Mouse (Mus musculus) embryonic facial prominence, embryonic 12.5 days (tissue): ENCODE measurements around the gene C130026I21Rik. TPM values are rescaled to one million over a fixed set of nuclear protein-coding genes. Genes with fewer than 3 reads are reported as not detected.
"Not testable (repeated sequence)": the region's sequence is repeated elsewhere in the genome, so short reads cannot be mapped to it uniquely, and the experiment has no call there.

Experiments used
- ATAC-seq: fragments of 200-750 bp; cut with Nextera tagmentation; 2 replicates; pipeline ENCODE4 v1.8.0; 2017; ENCODE audit not compliant: insufficient number of reproducible peaks, insufficient read depth, low FRiP score, low TSS enrichment
- H3K27ac ChIP-seq: fragments of 300-500 bp; sonication (generic); 2 replicates; pipeline ENCODE4 v1.5.1; 2016; ENCODE audit warnings: mild to moderate bottlenecking
- H3K27me3 ChIP-seq: fragments of 300-500 bp; sonication (generic); 2 replicates; pipeline ENCODE4 v1.6.1; 2016; ENCODE audit warnings: mild to moderate bottlenecking, moderate library complexity
- H3K36me3 ChIP-seq: fragments of 300-500 bp; sonication (generic); 2 replicates; pipeline ENCODE4 v1.6.1; 2016; ENCODE audit warnings: mild to moderate bottlenecking
- H3K4me1 ChIP-seq: fragments of 300-500 bp; sonication (generic); 2 replicates; pipeline ENCODE4 v1.6.1; 2016
- H3K4me2 ChIP-seq: fragments of 300-500 bp; sonication (generic); replicated peaks from 2 replicates; pipeline ENCODE4 v1.6.1; 2016; ENCODE audit warnings: mild to moderate bottlenecking, moderate library complexity
- H3K4me3 ChIP-seq: fragments of 300-500 bp; sonication (generic); 2 replicates; pipeline ENCODE4 v1.5.1; 2016; ENCODE audit warnings: mild to moderate bottlenecking
- H3K9ac ChIP-seq: fragments of 300-500 bp; sonication (generic); 2 replicates; pipeline ENCODE4 v1.6.1; 2016; ENCODE audit warnings: mild to moderate bottlenecking, moderate library complexity
- H3K9me3 ChIP-seq: fragments of 300-500 bp; sonication (generic); 2 replicates; pipeline ENCODE4 v1.6.1; 2016; ENCODE audit warnings: mild to moderate bottlenecking, moderate library complexity
- WGBS: fragments of 180-500 bp; shearing (Covaris S2); methylation state at CpG from one replicate; pipeline ENCODE4 v1.1.7; 2016; 5-methylcytosine and 5-hydroxymethylcytosine counted together
- polyA plus RNA-seq: library from polyadenylated mRNA; unstranded; fragments of >200 nt; fragmentation: Nextera tagmentation; extraction: Ambion mirVana; gene quantifications from 2 replicates; pipeline ENCODE4 v1.2.1, GENCODE M21; 2016

Gene C130026I21Rik
- polyA plus RNA-seq, 1 experiment from 2014 or later: not detected

- ATAC-seq, H3K4me3 ChIP-seq, H3K27me3 ChIP-seq, H3K4me1 ChIP-seq, H3K36me3 ChIP-seq, H3K9me3 ChIP-seq, H3K4me2 ChIP-seq, H3K27ac ChIP-seq, H3K9ac ChIP-seq: not testable (repeated sequence)
- 77% methylated on average over 6 of the region's 7 CpGs for WGBS
These were observed 177.3 kb downstream of the C130026I21Rik start for GRCm38 (mm10) chr1:85093011-85093572.

GRCm38 (mm10) chr1:85092169-85092568 is 178.2 kb downstream of the C130026I21Rik start:
- not testable (repeated sequence) for H3K27me3 ChIP-seq, ATAC-seq, H3K27ac ChIP-seq, H3K4me1 ChIP-seq, H3K36me3 ChIP-seq, H3K4me2 ChIP-seq, H3K9ac ChIP-seq, H3K4me3 ChIP-seq, H3K9me3 ChIP-seq
- 39% methylated on average over 1 of the region's 3 CpGs for WGBS

- H3K4me1 ChIP-seq, H3K4me2 ChIP-seq, H3K9ac ChIP-seq, H3K27me3 ChIP-seq, H3K4me3 ChIP-seq, ATAC-seq, H3K27ac ChIP-seq, H3K9me3 ChIP-seq, H3K36me3 ChIP-seq: not testable (repeated sequence)
- 59% methylated on average over 1 of the region's 1 CpGs for WGBS
These were observed 184.2 kb downstream of the C130026I21Rik start for GRCm38 (mm10) chr1:85086211-85086610.

- H3K9me3 ChIP-seq, H3K36me3 ChIP-seq, H3K4me2 ChIP-seq, H3K4me3 ChIP-seq, H3K4me1 ChIP-seq, H3K27me3 ChIP-seq, H3K9ac ChIP-seq, ATAC-seq, H3K27ac ChIP-seq: not testable (repeated sequence)
- WGBS: 66% methylated on average over 3 of the region's 3 CpGs
These were observed 185.6 kb downstream of the C130026I21Rik start for GRCm38 (mm10) chr1:85084803-85085202.

- not testable (repeated sequence) for H3K36me3 ChIP-seq, H3K4me3 ChIP-seq, H3K4me1 ChIP-seq, H3K27me3 ChIP-seq, ATAC-seq, H3K9me3 ChIP-seq, H3K27ac ChIP-seq, H3K4me2 ChIP-seq, H3K9ac ChIP-seq
- WGBS: 60% methylated on average over 3 of the region's 3 CpGs
These were observed 197.3 kb downstream of the C130026I21Rik start for GRCm38 (mm10) chr1:85073099-85073498.

- ATAC-seq: not testable (repeated sequence)
These were observed 198.7 kb downstream of the C130026I21Rik start for GRCm38 (mm10) chr1:85071690-85072089.

GRCm38 (mm10) chr1:85035801-85036200 is 234.6 kb downstream of the C130026I21Rik start:
- not testable (repeated sequence) for ATAC-seq, H3K36me3 ChIP-seq, H3K9ac ChIP-seq, H3K4me3 ChIP-seq, H3K4me1 ChIP-seq, H3K9me3 ChIP-seq, H3K27me3 ChIP-seq, H3K4me2 ChIP-seq, H3K27ac ChIP-seq
- 76% methylated on average over 6 of the region's 6 CpGs for WGBS

More at GRCm38 (mm10) chr1:85071690-85072089, 198.7 kb downstream of the C130026I21Rik start:
- H3K9me3 ChIP-seq, H3K9ac ChIP-seq, H3K27me3 ChIP-seq, H3K4me2 ChIP-seq, H3K4me3 ChIP-seq, H3K4me1 ChIP-seq, H3K36me3 ChIP-seq, H3K27ac ChIP-seq: not testable (repeated sequence)
- 54% methylated on average over 3 of the region's 3 CpGs for WGBS

- H3K9ac ChIP-seq, H3K9me3 ChIP-seq, H3K4me2 ChIP-seq, H3K27ac ChIP-seq, ATAC-seq, H3K4me3 ChIP-seq, H3K36me3 ChIP-seq, H3K4me1 ChIP-seq, H3K27me3 ChIP-seq: not testable (repeated sequence)
- 82% methylated on average over 3 of the region's 4 CpGs for WGBS
These were observed 236.0 kb downstream of the C130026I21Rik start for GRCm38 (mm10) chr1:85034394-85034793.

GRCm38 (mm10) chr1:85033616-85034015 is 236.8 kb downstream of the C130026I21Rik start:
- 96% methylated on average over 5 of the region's 6 CpGs for WGBS
- ATAC-seq, H3K9ac ChIP-seq, H3K4me3 ChIP-seq, H3K27me3 ChIP-seq, H3K4me1 ChIP-seq, H3K36me3 ChIP-seq, H3K27ac ChIP-seq, H3K4me2 ChIP-seq, H3K9me3 ChIP-seq: not testable (repeated sequence)

- not testable (repeated sequence) for H3K9ac ChIP-seq, H3K4me3 ChIP-seq, H3K4me1 ChIP-seq, H3K9me3 ChIP-seq, H3K36me3 ChIP-seq, H3K4me2 ChIP-seq, H3K27ac ChIP-seq, ATAC-seq, H3K27me3 ChIP-seq
- WGBS: 58% methylated on average over 11 of the region's 14 CpGs
These were observed 240.2 kb downstream of the C130026I21Rik start for GRCm38 (mm10) chr1:85030211-85030610.

GRCm38 (mm10) chr1:85011933-85012332 is 258.4 kb downstream of the C130026I21Rik start:
- H3K9me3 ChIP-seq, H3K9ac ChIP-seq, H3K4me2 ChIP-seq, H3K36me3 ChIP-seq, H3K27ac ChIP-seq, H3K4me1 ChIP-seq, ATAC-seq, H3K27me3 ChIP-seq, H3K4me3 ChIP-seq: not testable (repeated sequence)
- 93% methylated on average over 13 of the region's 13 CpGs for WGBS

GRCm38 (mm10) chr1:85010947-85011346 is 259.4 kb downstream of the C130026I21Rik start:
- not testable (repeated sequence) for H3K4me3 ChIP-seq, H3K9ac ChIP-seq, H3K36me3 ChIP-seq, H3K4me2 ChIP-seq, ATAC-seq, H3K27me3 ChIP-seq, H3K27ac ChIP-seq, H3K4me1 ChIP-seq, H3K9me3 ChIP-seq
- WGBS: 83% methylated on average over 3 of the region's 3 CpGs

- WGBS: 66% methylated on average over 1 of the region's 1 CpGs
- not testable (repeated sequence) for H3K27me3 ChIP-seq, H3K9me3 ChIP-seq, ATAC-seq, H3K4me2 ChIP-seq, H3K36me3 ChIP-seq, H3K9ac ChIP-seq, H3K4me1 ChIP-seq, H3K27ac ChIP-seq, H3K4me3 ChIP-seq
These were observed 262.6 kb downstream of the C130026I21Rik start for GRCm38 (mm10) chr1:85007737-85008136.
